Mouse (Mus musculus): ENCODE measurements at regions not wholly inside any gene's neighbourhood (a gene's known extent, or its start where the extent isn't known, plus 50 kb on each side); places are given as distances from the start of the nearest gene placed in this dataset.

DNA sequence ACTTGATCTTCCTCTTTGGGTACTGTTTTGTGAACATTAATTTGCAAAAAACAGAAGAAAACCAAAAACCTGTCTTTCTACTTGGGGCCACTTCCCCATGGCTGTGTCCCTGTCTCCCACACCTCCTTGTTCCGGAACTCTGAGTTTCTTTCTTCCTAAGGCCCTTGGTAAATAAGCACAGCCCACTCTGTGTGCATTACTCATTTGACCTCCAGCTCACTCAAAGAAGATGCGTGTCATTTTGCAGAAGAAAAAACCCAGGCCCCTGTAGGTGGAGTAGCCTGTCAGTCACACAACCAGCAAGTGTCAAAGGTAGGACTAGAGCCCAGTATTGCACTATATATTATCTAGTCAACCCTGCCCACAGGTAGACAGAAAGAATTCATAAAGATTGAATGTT is 915.1 kb upstream of the Lrrc6 start:
- Histone ChIP-seq H3K4me3 (replicated peaks; ENCODE audit: extremely low read depth, low read depth, low read length) (no peak overlapping the region), H3K4me1 (ENCODE audit: control insufficient read depth, insufficient read depth, low read length) (no peaks in the 10 kb centered on the region; the same call in 1 of the 2 replicates)
- TF ChIP-seq POLR2A (IDR thresholded peaks at IDR 0.05; ENCODE audit: borderline replicate concordance, extremely low read depth, low read depth, low read length) = no peak
- no peak for TF ChIP-seq CTCF (IDR thresholded peaks at IDR 0.05; ENCODE audit: insufficient read depth, low read length)
- WGBS = 69% methylated on average over 2 of the region's 2 CpGs
- no peak for DNase-seq

DNA sequence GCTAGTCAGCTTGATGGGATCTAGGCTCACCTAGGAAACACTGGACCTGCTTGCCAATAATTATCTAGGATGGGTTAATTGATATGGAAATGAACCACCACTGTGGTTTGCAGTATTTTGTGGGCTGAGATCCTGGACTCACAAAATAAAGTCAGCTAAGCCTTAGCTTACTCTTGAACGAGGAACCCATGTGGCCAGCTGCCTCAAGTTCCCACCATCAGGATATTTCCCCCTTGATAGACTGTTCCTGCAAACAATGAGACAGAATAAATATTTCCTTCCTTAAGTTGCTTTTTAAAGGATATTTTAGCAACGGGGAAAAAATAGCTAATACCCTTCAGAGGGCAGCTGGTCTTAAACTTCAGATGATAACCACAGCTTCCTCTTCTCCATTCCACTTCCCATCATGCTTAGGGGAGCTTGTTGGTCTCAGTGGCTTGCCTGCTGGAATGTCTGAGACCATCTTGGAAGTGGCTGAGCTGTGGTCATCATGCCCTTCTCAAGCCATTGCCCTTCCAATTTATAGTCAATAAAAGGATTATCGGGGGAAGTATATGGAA is 913.7 kb upstream of the Lrrc6 start:
- Histone ChIP-seq H3K4me1 (ENCODE audit: control insufficient read depth, insufficient read depth, low read length) (no peaks in the 10 kb centered on the region; the same call in 1 of the 2 replicates), H3K4me3 (replicated peaks; ENCODE audit: extremely low read depth, low read depth, low read length) (no peak overlapping the region)
- TF ChIP-seq POLR2A (IDR thresholded peaks at IDR 0.05; ENCODE audit: borderline replicate concordance, extremely low read depth, low read depth, low read length) (no peak), CTCF (IDR thresholded peaks at IDR 0.05; ENCODE audit: insufficient read depth, low read length) (no peak)
- 54% methylated on average over 3 of the region's 3 CpGs for WGBS
- DNase-seq = no peak

DNA sequence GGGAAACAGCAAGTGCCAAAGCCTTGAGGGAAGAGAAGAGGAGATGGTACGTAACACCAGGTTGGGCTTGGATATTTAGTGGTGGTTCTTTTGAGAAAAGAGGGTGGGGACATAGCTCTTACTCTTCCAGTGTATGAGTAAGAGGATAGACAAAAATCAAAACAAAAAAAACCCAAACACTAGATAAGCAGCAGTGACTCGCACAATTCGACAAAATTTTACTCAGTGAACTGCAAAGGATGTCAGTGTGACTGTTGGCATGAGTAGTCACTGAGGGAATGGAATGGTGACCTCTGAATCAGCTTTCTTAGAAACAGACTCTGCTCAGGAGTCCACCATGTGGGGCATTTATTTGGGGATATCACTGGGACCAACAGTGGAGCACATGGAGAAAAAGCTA is 912.9 kb upstream of the Lrrc6 start:
- no peak for TF ChIP-seq POLR2A (IDR thresholded peaks at IDR 0.05; ENCODE audit: borderline replicate concordance, extremely low read depth, low read depth, low read length)
- no peak for TF ChIP-seq CTCF (IDR thresholded peaks at IDR 0.05; ENCODE audit: insufficient read depth, low read length)
- no peak for DNase-seq
- H3K4me1 ChIP-seq (ENCODE audit: control insufficient read depth, insufficient read depth, low read length) = no peaks in the 10 kb centered on the region; the same call in 1 of the 2 replicates
- H3K4me3 ChIP-seq (replicated peaks; ENCODE audit: extremely low read depth, low read depth, low read length) = no peak overlapping the region
- 69% methylated on average over 3 of the region's 3 CpGs for WGBS

DNA sequence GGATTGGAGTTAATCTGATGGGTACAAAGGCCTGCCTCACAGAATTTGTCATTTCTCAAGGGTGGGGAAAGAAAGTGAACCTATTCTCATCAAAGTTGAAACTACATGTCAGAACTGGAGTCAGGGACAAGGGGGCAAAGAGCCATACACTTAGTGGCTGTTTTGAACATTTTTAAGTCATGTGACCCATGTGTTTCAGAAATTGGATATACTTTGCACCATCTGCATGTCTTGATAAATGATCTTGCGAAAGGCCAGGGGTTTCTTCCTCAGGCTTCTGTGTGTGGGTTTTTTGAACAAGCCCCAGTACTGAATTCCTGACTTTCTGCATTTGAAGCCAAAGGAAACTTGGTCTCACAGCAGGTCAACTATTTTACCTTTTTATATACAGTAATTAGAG is 911.7 kb upstream of the Lrrc6 start:
- DNase-seq = no peak
- WGBS = 100% methylated on average over 1 of the region's 1 CpGs
- no peak overlapping the region for H3K4me3 ChIP-seq (replicated peaks; ENCODE audit: extremely low read depth, low read depth, low read length)
- TF ChIP-seq POLR2A (IDR thresholded peaks at IDR 0.05; ENCODE audit: borderline replicate concordance, extremely low read depth, low read depth, low read length) (no peak), CTCF (IDR thresholded peaks at IDR 0.05; ENCODE audit: insufficient read depth, low read length) (no peak)
- H3K4me1 ChIP-seq (ENCODE audit: control insufficient read depth, insufficient read depth, low read length) = no peaks in the 10 kb centered on the region; the same call in 1 of the 2 replicates

DNA sequence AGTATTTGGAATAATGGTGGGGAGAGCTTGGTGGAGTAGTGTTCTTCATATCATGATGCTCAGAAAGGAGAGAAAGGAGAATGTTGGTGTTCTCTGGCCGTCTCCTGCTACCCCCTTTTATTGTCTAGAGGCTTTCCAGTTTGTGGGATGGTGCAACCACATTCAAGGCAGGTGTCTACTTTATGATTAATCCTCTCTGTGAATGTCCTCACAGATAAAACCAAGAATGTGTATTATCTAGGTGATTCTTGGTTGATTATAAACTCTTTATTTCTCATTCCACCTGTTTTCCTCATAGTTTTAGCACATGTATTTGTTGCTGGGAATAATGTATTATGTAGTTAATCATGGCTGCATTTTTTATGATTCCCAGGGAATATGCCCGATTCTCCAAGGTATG is 910.9 kb upstream of the Lrrc6 start:
- no peak for TF ChIP-seq POLR2A (IDR thresholded peaks at IDR 0.05; ENCODE audit: borderline replicate concordance, extremely low read depth, low read depth, low read length)
- no peak for TF ChIP-seq CTCF (IDR thresholded peaks at IDR 0.05; ENCODE audit: insufficient read depth, low read length)
- WGBS = 93% methylated on average over 2 of the region's 2 CpGs
- Histone ChIP-seq H3K4me1 (ENCODE audit: control insufficient read depth, insufficient read depth, low read length) (no peaks in the 10 kb centered on the region; the same call in 1 of the 2 replicates), H3K4me3 (replicated peaks; ENCODE audit: extremely low read depth, low read depth, low read length) (no peak overlapping the region)
- no peak for DNase-seq

DNA sequence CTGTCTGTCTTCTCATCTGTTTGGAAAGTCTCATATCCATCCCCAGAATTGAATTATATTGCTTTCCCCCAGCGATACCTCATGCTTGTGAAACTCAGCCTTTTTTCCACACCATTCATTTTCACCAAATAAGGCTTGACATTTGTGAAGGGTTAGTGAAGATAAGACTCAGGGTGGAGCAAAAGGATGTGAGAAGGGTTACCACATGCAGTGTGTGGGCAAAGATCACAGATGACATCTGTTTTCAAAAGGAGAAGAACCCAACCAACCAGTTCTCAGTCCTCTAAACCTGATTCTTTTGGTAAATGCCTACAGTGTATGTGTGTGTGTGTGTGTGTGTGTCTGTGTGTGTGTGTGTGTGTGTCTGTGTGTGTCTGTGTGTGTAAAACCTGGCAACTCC is 909.3 kb upstream of the Lrrc6 start:
- TF ChIP-seq POLR2A (IDR thresholded peaks at IDR 0.05; ENCODE audit: borderline replicate concordance, extremely low read depth, low read depth, low read length) (no peak), CTCF (IDR thresholded peaks at IDR 0.05; ENCODE audit: insufficient read depth, low read length) (no peak)
- no peak for DNase-seq
- Histone ChIP-seq H3K4me1 (ENCODE audit: control insufficient read depth, insufficient read depth, low read length) (no peaks in the 10 kb centered on the region; the same call in 1 of the 2 replicates), H3K4me3 (replicated peaks; ENCODE audit: extremely low read depth, low read depth, low read length) (no peak overlapping the region)
- 54% methylated on average over 1 of the region's 1 CpGs for WGBS

GRCm38 (mm10) chr15:67408871-67409559 is 908.3 kb upstream of the Lrrc6 start:
- 58% methylated on average over 9 of the region's 9 CpGs for WGBS
- TF ChIP-seq POLR2A (IDR thresholded peaks at IDR 0.05; ENCODE audit: borderline replicate concordance, extremely low read depth, low read depth, low read length) (no peak), CTCF (IDR thresholded peaks at IDR 0.05; ENCODE audit: insufficient read depth, low read length) (no peak)
- DNase-seq = no peak

DNA sequence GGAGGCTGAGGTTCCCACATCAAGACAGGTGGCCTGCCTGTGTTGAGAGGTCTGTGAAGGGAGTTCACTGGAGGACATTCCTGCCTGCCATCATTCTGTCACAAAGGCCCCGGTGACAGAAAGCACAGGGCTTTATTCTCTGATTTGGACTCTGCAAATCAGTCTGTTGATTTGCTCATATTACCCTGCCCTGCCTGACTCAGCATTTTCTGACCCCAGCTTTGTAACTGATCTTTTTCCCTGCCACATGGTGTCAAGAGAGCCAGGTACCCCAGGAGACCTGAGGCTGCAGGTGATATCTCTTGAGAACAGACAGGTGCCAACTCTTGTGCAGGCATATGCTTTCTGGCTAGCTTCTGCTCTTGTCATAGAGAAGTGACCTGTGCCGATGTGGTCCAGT is 906.5 kb upstream of the Lrrc6 start:
- Histone ChIP-seq H3K4me3 (replicated peaks; ENCODE audit: extremely low read depth, low read depth, low read length) (no peak overlapping the region), H3K4me1 (ENCODE audit: control insufficient read depth, insufficient read depth, low read length) (no peaks in the 10 kb centered on the region)
- TF ChIP-seq POLR2A (IDR thresholded peaks at IDR 0.05; ENCODE audit: borderline replicate concordance, extremely low read depth, low read depth, low read length) (no peak), CTCF (IDR thresholded peaks at IDR 0.05; ENCODE audit: insufficient read depth, low read length) (no peak)
- no peak for DNase-seq
- 80% methylated on average over 2 of the region's 2 CpGs for WGBS

More at GRCm38 (mm10) chr15:67408871-67409559, 908.3 kb upstream of the Lrrc6 start:
- no peaks in the 10 kb centered on the region; the same call in 1 of the 2 replicates for H3K4me1 ChIP-seq (ENCODE audit: control insufficient read depth, insufficient read depth, low read length)
- no peak overlapping the region for H3K4me3 ChIP-seq (replicated peaks; ENCODE audit: extremely low read depth, low read depth, low read length)

GRCm38 (mm10) chr15:67405523-67405922 is 904.8 kb upstream of the Lrrc6 start:
- no peak for DNase-seq
- WGBS = 32% methylated on average over 2 of the region's 2 CpGs
- TF ChIP-seq POLR2A (IDR thresholded peaks at IDR 0.05; ENCODE audit: borderline replicate concordance, extremely low read depth, low read depth, low read length) (no peak), CTCF (IDR thresholded peaks at IDR 0.05; ENCODE audit: insufficient read depth, low read length) (no peak)
- no peak overlapping the region for H3K4me3 ChIP-seq (replicated peaks; ENCODE audit: extremely low read depth, low read depth, low read length)
- no peaks in the 10 kb centered on the region for H3K4me1 ChIP-seq (ENCODE audit: control insufficient read depth, insufficient read depth, low read length)

- no peak for DNase-seq
Measured at GRCm38 (mm10) chr15:67405011-67405410, 904.3 kb upstream of the Lrrc6 start.

More at GRCm38 (mm10) chr15:67405011-67405410, 904.3 kb upstream of the Lrrc6 start:
- no peak overlapping the region for H3K4me3 ChIP-seq (replicated peaks; ENCODE audit: extremely low read depth, low read depth, low read length)
- 63% methylated on average over 2 of the region's 2 CpGs for WGBS
- H3K4me1 ChIP-seq (ENCODE audit: control insufficient read depth, insufficient read depth, low read length) = no peaks in the 10 kb centered on the region
- TF ChIP-seq CTCF (IDR thresholded peaks at IDR 0.05; ENCODE audit: insufficient read depth, low read length) (no peak), POLR2A (IDR thresholded peaks at IDR 0.05; ENCODE audit: borderline replicate concordance, extremely low read depth, low read depth, low read length) (no peak)

All from lung, adult 2 months (tissue).